Mouse (Mus musculus) embryonic facial prominence, embryonic 12.5 days (tissue): ENCODE measurements at regions not wholly inside any gene's neighbourhood (a gene's known extent, or its start where the extent isn't known, plus 50 kb on each side); places are given as distances from the start of the nearest gene placed in this dataset.

ENCODE experiments used
- ATAC-seq: fragments of 200-750 bp; cut with Nextera tagmentation; 2 replicates; pipeline ENCODE4 v1.8.0; 2017; ENCODE audit not compliant: insufficient number of reproducible peaks, insufficient read depth, low FRiP score, low TSS enrichment
- H3K27ac ChIP-seq: fragments of 300-500 bp; sonication (generic); 2 replicates; pipeline ENCODE4 v1.5.1; 2016; ENCODE audit warnings: mild to moderate bottlenecking
- H3K27me3 ChIP-seq: fragments of 300-500 bp; sonication (generic); 2 replicates; pipeline ENCODE4 v1.6.1; 2016; ENCODE audit warnings: mild to moderate bottlenecking, moderate library complexity
- H3K36me3 ChIP-seq: fragments of 300-500 bp; sonication (generic); 2 replicates; pipeline ENCODE4 v1.6.1; 2016; ENCODE audit warnings: mild to moderate bottlenecking
- H3K4me1 ChIP-seq: fragments of 300-500 bp; sonication (generic); 2 replicates; pipeline ENCODE4 v1.6.1; 2016
- H3K4me2 ChIP-seq: fragments of 300-500 bp; sonication (generic); replicated peaks from 2 replicates; pipeline ENCODE4 v1.6.1; 2016; ENCODE audit warnings: mild to moderate bottlenecking, moderate library complexity
- H3K4me3 ChIP-seq: fragments of 300-500 bp; sonication (generic); 2 replicates; pipeline ENCODE4 v1.5.1; 2016; ENCODE audit warnings: mild to moderate bottlenecking
- H3K9ac ChIP-seq: fragments of 300-500 bp; sonication (generic); 2 replicates; pipeline ENCODE4 v1.6.1; 2016; ENCODE audit warnings: mild to moderate bottlenecking, moderate library complexity
- H3K9me3 ChIP-seq: fragments of 300-500 bp; sonication (generic); 2 replicates; pipeline ENCODE4 v1.6.1; 2016; ENCODE audit warnings: mild to moderate bottlenecking, moderate library complexity
- WGBS: fragments of 180-500 bp; shearing (Covaris S2); methylation state at CpG from one replicate; pipeline ENCODE4 v1.1.7; 2016; 5-methylcytosine and 5-hydroxymethylcytosine counted together

DNA sequence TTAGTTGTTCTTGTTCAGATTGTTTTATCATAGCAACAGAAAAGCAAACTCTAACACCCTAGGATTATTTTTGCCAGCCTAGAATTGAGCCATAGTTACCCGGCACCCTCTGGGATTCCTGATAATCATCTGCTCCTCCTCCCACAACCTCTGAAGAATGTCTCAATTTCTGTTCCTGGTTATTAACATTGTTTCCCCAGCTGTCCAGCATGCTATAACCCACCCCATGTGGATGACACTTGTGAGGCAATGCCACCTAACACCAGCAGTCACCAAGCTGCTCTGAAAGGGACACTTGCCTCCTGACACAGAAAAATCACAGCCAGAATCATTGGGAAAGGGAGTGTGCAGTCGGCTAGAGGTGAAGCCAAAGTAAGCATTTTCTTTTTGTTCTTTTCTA lies 2442.1 kb upstream of the Gm7489 start:
- no peaks in the 10 kb centered on the region for H3K27me3 ChIP-seq
- no peak overlapping the region for H3K9ac ChIP-seq
- no peaks in the 10 kb centered on the region for H3K4me1 ChIP-seq
- no peak overlapping the region for H3K4me3 ChIP-seq
- no peak overlapping the region for H3K4me2 ChIP-seq
- ATAC-seq = no peak
- H3K27ac ChIP-seq = no peak overlapping the region
- 72% methylated on average over 2 of the region's 2 CpGs for WGBS
- H3K9me3 ChIP-seq = no peaks in the 10 kb centered on the region
- H3K36me3 ChIP-seq = no peaks in the 10 kb centered on the region

DNA sequence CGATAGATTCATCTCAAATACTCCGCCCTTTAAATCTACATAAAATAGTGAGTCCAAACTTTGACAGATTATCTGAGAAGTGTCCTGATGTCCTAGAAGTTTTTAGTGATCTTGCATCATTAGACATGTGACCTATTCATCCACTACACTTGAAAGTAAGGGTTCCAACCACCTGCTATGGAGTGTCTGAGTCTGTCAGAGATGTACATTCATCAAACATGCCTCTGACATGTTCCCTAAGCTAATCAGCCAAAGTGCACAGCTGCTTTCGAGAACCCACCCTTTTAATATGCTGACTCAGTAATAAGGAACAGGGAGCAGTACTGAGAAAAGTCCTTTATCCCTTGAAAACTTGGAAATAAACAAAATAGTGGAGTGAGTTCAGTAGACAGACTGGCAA lies 2414.8 kb upstream of the Gm7489 start:
- Histone ChIP-seq H3K36me3 (no peaks in the 10 kb centered on the region), H3K9ac (no peak overlapping the region), H3K4me1 (no peaks in the 10 kb centered on the region), H3K4me3 (no peak overlapping the region), H3K27ac (no peak overlapping the region), H3K9me3 (no peaks in the 10 kb centered on the region), H3K27me3 (no peaks in the 10 kb centered on the region), H3K4me2 (no peak overlapping the region)
- ATAC-seq = no peak
- 81% methylated on average over 3 of the region's 3 CpGs for WGBS

DNA sequence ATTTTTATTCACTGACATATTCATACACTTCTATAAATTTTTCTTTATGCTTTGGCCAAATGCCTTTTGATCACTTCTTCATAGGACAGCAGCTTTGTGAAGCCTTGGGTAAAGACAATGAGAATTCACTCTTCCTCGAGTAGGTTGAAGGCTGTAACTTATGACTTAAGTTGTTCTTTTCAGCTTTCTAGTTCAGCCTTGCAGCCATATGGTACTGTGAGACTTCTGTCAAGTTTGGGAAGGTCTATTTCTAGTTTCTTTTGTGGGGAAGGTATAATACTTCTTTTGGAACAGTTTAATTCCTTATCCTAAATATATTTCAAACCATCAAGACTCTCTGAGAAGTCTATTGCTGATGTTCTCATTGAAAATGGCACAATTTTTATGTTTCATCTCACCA lies 2413.6 kb upstream of the Gm7489 start:
- Histone ChIP-seq H3K36me3 (no peaks in the 10 kb centered on the region), H3K27me3 (no peaks in the 10 kb centered on the region), H3K4me2 (no peak overlapping the region), H3K9ac (no peak overlapping the region), H3K27ac (no peak overlapping the region), H3K9me3 (no peaks in the 10 kb centered on the region), H3K4me1 (no peaks in the 10 kb centered on the region), H3K4me3 (no peak overlapping the region)
- WGBS = 66% methylated on average over 1 of the region's 1 CpGs
- ATAC-seq = no peak

DNA sequence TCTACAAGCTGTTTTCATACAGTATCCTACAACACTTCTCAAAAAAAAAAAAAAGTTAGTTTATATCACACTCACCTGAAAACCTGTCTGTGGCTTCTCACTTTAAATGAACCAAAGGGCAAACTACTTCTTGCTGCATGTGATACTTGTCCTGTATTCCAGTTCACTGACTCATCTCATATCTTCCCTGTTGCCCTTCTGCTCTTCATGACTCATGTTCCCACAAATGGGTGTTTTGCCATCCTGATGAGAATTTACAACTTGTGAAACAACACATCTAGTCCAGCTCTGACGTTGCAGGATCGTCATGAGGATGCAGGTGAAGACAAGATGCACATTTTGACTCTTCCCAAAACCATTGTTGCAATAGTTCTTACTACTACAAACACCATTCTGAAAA lies 2412.7 kb upstream of the Gm7489 start:
- 90% methylated on average over 2 of the region's 2 CpGs for WGBS
- Histone ChIP-seq H3K9me3 (no peaks in the 10 kb centered on the region), H3K4me1 (no peaks in the 10 kb centered on the region), H3K9ac (no peak overlapping the region), H3K4me3 (no peak overlapping the region), H3K36me3 (no peaks in the 10 kb centered on the region), H3K4me2 (no peak overlapping the region), H3K27ac (no peak overlapping the region), H3K27me3 (no peaks in the 10 kb centered on the region)
- no peak for ATAC-seq

DNA sequence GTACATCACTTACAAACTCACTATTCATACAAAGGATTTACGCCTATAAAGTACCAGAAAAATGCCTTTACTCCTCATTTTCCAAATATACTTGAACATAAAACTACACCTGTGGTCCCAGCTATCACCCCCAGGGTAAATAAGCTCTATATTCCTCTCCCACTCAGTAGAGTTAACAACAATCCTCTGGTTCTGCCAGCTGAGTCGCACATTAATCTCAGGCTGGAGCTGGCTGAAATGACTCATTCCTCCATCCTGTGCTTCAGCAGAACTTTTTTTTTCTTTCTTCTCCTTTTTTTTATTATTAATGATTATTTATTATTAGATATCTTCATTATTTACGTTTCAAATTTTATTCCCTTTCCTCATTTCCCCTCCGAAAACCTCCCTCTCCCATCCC lies 2402.8 kb upstream of the Gm7489 start:
- Histone ChIP-seq H3K36me3 (no peaks in the 10 kb centered on the region), H3K9me3 (no peaks in the 10 kb centered on the region), H3K4me3 (no peak overlapping the region), H3K4me1 (no peaks in the 10 kb centered on the region), H3K27me3 (no peaks in the 10 kb centered on the region), H3K4me2 (no peak overlapping the region), H3K9ac (no peak overlapping the region), H3K27ac (no peak overlapping the region)
- WGBS = 83% methylated on average over 4 of the region's 4 CpGs
- ATAC-seq = no peak

DNA sequence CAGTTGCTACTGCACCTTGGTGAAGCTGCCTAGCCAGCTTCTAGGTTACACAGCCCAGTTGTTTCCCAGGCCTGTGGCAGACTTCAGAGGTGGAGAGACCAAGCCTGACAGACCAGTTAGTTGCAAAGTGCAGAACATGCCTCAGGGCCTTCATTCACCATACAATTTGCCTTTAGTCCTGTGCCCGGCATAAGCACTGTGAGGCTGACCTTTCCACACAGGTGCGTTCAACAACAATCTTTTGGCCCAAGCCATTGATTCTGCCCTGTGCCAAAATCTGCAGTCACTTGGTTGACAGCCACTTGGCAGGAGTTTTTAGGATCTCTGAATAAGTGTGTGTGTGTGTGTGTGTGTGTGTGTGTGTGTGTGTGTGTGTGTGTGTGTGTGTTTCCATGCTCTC lies 2400.5 kb upstream of the Gm7489 start:
- Histone ChIP-seq H3K36me3 (no peaks in the 10 kb centered on the region), H3K27me3 (no peaks in the 10 kb centered on the region), H3K4me3 (no peak overlapping the region), H3K9me3 (no peaks in the 10 kb centered on the region), H3K4me1 (no peaks in the 10 kb centered on the region), H3K9ac (no peak overlapping the region), H3K4me2 (no peak overlapping the region), H3K27ac (no peak overlapping the region)
- WGBS = 73% methylated on average over 2 of the region's 2 CpGs
- no peak for ATAC-seq

DNA sequence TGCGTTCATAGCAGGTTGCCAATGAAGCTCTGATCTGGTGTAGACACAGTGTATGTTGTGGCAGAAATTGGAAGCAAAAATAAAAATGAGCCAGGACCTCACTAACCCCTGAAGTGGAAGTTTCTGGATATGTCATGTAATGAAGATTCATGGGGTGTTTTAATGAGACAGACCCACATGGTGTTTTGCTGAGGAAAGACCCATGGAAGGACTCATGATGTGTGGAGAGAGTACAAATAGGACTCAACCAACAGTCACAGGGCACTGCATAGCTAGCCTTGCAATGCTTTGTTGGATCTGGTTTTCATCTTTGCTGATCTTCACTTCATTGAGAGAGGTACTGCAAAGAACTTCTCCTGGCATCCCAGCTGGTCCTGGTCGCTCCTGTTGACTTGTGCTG lies 2399.2 kb upstream of the Gm7489 start:
- no peak overlapping the region for H3K4me3 ChIP-seq
- no peaks in the 10 kb centered on the region for H3K4me1 ChIP-seq
- WGBS = 88% methylated on average over 2 of the region's 2 CpGs
- no peak overlapping the region for H3K4me2 ChIP-seq
- ATAC-seq = no peak
- no peaks in the 10 kb centered on the region for H3K9me3 ChIP-seq
- no peak overlapping the region for H3K27ac ChIP-seq
- no peaks in the 10 kb centered on the region for H3K36me3 ChIP-seq
- H3K9ac ChIP-seq = no peak overlapping the region
- H3K27me3 ChIP-seq = no peaks in the 10 kb centered on the region

DNA sequence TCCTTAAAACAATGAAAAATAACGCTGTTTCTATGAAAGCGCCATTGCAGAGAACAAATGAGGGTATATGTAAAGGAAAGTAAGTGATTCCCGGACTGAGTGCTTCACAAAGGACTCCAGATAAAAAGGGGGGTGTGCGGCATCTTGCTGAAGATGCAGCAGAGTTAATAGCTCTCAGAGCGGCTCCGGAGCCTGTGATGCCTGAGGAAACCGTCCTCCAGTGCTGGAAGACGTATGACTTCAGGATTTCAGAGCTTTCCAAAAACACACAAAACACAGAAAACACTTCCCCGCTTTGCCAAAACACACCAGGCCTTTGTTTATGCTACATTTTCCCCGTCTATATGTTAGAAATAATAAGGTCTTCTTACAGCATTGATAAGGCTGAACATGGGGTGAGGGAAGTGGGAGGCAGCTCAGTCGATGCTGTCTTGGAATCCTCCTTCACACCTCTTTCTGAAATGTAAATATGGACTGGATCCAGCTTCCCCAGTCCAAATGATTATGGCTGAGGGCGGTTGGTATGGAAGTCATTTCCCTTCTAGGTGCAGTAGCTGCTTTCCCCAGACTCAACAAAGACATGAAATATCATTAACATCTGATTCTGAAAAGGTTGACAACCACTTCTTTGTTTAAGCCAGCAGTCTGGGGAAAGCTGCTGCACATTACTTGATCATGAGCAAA lies 2382.5 kb upstream of the Gm7489 start:
- no peaks in the 10 kb centered on the region for H3K36me3 ChIP-seq
- no peak for ATAC-seq
- H3K9ac ChIP-seq = no peak overlapping the region
- peaks cover 7% of the 10 kb centered on the region; the same call in 1 of the 2 replicates for H3K4me1 ChIP-seq
- H3K4me3 ChIP-seq = no peak overlapping the region
- H3K4me2 ChIP-seq = no peak overlapping the region
- H3K27ac ChIP-seq = peak overlapping the region; percentile 84
- 31% methylated on average over 12 of the region's 12 CpGs for WGBS
- H3K27me3 ChIP-seq = no peaks in the 10 kb centered on the region
- H3K9me3 ChIP-seq = no peaks in the 10 kb centered on the region

DNA sequence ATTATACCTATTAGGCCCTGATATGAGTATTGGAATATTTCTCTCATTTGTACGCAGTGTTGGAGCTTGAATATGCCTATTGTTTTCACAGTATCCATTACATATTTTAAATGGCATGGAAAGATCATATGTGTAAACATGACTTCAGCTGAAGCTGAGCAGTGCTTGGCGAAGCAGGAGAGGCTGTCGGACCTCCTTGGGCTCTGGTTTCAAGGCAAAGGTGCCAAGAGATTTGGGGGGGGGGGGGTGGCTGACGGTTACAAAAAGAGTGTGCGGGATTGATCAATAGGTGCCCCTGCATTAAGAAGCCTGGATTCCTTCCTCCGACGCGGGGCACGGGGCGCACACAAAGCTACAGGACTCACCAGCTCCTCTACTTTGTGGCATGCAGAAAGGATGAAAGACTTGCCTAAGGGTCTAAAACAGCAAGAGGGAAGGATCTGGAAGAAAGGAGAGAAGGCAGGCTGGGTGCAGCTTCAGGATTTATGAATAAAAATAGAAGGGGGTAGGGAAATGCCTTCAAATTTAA lies 2381.9 kb upstream of the Gm7489 start:
- WGBS = 13% methylated on average over 10 of the region's 10 CpGs
- Histone ChIP-seq H3K9me3 (no peaks in the 10 kb centered on the region), H3K36me3 (no peaks in the 10 kb centered on the region), H3K9ac (no peak overlapping the region), H3K27ac (peak overlapping the region; percentile 84), H3K27me3 (no peaks in the 10 kb centered on the region), H3K4me2 (peak overlapping the region; percentile 41), H3K4me1 (peaks cover 7% of the 10 kb centered on the region; the same call in 1 of the 2 replicates), H3K4me3 (no peak overlapping the region)
- peak; percentile 72; the same call in 1 of the 2 replicates for ATAC-seq

DNA sequence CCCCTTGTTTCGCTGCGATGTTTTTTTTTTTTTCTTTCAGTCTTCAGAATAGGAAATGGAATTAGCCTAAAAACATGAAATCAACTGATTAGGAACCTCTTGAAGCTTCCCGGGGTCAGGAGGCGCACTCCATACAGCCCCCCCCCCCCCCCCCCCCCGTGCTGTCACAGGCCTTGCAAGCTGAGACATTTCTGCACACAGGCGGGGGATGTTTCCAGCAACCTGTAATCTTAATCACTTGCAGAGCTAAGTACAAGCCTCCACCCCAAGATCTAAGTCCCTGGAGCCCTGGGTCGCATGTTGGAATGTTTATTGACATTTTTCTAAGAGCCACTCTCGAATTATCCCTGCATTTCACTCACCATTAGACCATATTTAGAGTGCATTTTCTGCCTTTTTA lies 2381.4 kb upstream of the Gm7489 start:
- Histone ChIP-seq H3K9ac (no peak overlapping the region), H3K4me3 (no peak overlapping the region), H3K4me2 (peak overlapping the region; percentile 41), H3K4me1 (peaks cover 7% of the 10 kb centered on the region; the same call in 1 of the 2 replicates), H3K9me3 (no peaks in the 10 kb centered on the region), H3K36me3 (no peaks in the 10 kb centered on the region), H3K27me3 (no peaks in the 10 kb centered on the region), H3K27ac (0 out of 2 replicates have a peak overlapping the region, but pooled peaks have one; percentile 84)
- 5% methylated on average over 7 of the region's 8 CpGs for WGBS
- ATAC-seq = no peak

DNA sequence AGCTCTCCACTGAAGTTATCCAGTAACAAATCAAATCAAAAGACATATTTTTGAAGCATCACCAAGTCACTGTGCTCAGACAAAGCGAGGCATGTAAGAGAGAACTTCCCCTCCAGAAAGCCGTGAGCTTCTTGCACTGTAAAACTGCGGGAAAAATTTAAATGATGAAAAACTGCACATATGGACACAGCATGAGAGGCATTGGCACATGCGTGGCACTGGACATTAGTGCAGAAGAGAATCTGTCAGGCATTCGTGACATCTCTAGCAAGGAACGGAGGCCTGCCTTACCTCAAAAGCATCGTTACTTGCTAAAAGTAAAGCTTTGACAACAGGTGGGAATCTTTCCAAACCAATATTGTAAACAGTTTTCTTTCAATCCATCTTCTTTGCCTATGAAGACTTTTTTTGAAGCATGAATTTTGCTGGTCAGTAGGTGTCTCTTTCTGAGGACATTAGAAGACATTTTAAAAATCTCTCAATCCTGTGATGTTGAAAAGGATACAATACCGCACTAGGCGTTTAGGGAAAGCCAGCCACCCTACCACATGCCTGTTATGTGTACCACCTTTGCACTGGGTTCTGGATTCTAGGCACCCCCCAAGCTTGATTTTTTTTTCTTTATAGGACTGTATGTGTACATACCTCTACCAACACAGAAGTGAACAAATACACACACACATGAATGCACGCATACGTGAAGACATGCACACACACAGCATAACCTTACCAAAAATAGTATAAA lies 2380.5 kb upstream of the Gm7489 start:
- Histone ChIP-seq H3K27ac (peak overlapping the region; percentile 60; the same call in 1 of the 2 replicates), H3K4me3 (no peak overlapping the region), H3K9me3 (no peaks in the 10 kb centered on the region), H3K4me1 (peaks cover 7% of the 10 kb centered on the region; the same call in 1 of the 2 replicates), H3K36me3 (no peaks in the 10 kb centered on the region), H3K27me3 (no peaks in the 10 kb centered on the region), H3K9ac (no peak overlapping the region), H3K4me2 (no peak overlapping the region)
- no peak for ATAC-seq
- WGBS = 45% methylated on average over 11 of the region's 11 CpGs

DNA sequence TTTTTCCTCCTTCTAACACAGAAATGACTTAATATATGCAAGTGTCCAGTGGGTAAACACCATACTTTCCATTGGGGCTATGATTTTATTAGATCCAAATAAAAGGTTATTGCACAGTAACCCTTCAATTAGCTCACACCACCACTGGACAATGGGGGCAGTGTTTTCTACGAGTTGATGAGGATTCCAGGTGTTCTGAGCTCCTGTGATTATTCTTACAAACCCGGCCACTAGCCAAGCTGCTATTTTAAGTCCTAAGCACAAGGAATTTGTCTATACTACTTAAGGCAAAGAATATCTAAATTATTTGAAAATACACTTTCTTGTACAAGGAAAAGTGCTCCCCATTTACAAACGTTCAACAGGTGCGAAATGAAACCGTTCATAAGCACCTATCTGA lies 2379.9 kb upstream of the Gm7489 start:
- H3K4me2 ChIP-seq = no peak overlapping the region
- no peak overlapping the region for H3K9ac ChIP-seq
- no peak overlapping the region for H3K27ac ChIP-seq
- H3K4me1 ChIP-seq = peaks cover 7% of the 10 kb centered on the region; the same call in 1 of the 2 replicates
- WGBS = 68% methylated on average over 5 of the region's 5 CpGs
- no peak overlapping the region for H3K4me3 ChIP-seq
- no peak for ATAC-seq
- H3K9me3 ChIP-seq = no peaks in the 10 kb centered on the region
- no peaks in the 10 kb centered on the region for H3K36me3 ChIP-seq
- no peaks in the 10 kb centered on the region for H3K27me3 ChIP-seq
